Mouse (Mus musculus) olfactory bulb, adult 2 months (tissue): Measurements from ENCODE around the gene Gramd1a. TPM values are rescaled to one million over a fixed set of nuclear protein-coding genes. Genes with fewer than 3 reads are reported as not detected.

ENCODE experiments used
- H3K27ac ChIP-seq: fragments of 200-500 bp; 2 replicates; pipeline ENCODE4 v1.5.1; 2012; ENCODE audit warnings: low read depth, low read length; ENCODE audit not compliant: insufficient read depth
- H3K4me1 ChIP-seq: fragments of 200-500 bp; 2 replicates; pipeline ENCODE4 v1.6.1; 2012; ENCODE audit warnings: low read length; ENCODE audit not compliant: control insufficient read depth, insufficient read depth
- H3K4me3 ChIP-seq: fragments of 200-500 bp; 2 replicates; pipeline ENCODE4 v1.5.1; 2012; ENCODE audit warnings: mild to moderate bottlenecking, low read depth, low read length, moderate library complexity; ENCODE audit not compliant: insufficient read depth
- CTCF ChIP-seq: fragments of 200-500 bp; IDR thresholded peaks from 2 replicates; pipeline ENCODE4 v1.5.1; 2012; ENCODE audit warnings: low read depth, mild to moderate bottlenecking, low read length, moderate library complexity; ENCODE audit not compliant: insufficient read depth
- POLR2A ChIP-seq: fragments of 200-500 bp; IDR thresholded peaks from 2 replicates; pipeline ENCODE4 v1.6.1; 2012; ENCODE audit warnings: mild to moderate bottlenecking, low read depth, low read length, moderate library complexity; ENCODE audit not compliant: insufficient read depth
- WGBS: fragments of 180-500 bp; shearing (Covaris S2); methylation state at CpG from one replicate; pipeline ENCODE4 v1.1.7; 2018; 5-methylcytosine and 5-hydroxymethylcytosine counted together
- polyA plus RNA-seq: library from polyadenylated mRNA; stranded (reverse); fragments of >200 nt; gene quantifications from 2 replicates; pipeline ENCODE4 v1.2.4, GENCODE M21; 2012; ENCODE audit warnings: low replicate concordance; ENCODE audit not compliant: missing spikeins, insufficient read depth, insufficient read length

Gramd1a gene
- polyA plus RNA-seq, 1 experiment: not detected

DNA sequence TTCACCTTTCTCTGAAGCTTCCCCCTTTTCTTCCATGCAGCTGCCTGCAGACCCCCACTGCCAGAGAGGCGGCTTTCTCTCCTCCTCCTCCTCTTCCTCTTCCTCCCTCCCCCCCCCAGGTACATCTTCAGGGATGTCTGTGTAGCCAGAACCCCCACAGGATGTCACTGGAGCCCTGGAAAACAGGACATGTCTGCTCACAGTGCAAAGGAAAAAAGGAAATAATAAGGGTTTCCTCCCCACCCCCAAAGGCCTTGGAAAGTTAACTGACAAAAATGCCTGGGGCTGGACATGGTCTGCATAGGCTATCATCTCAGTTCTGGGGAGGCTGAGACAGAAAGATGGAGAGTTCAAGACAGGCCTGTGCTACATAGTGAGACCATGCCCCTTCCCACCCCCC, 74.6 kb downstream of the Gramd1a start:
- H3K27ac ChIP-seq: no peak overlapping the region
- WGBS: 83% methylated on average over 1 of the region's 1 CpGs
- TF ChIP-seq POLR2A (no peak), CTCF (no peak)
- no peak overlapping the region for H3K4me3 ChIP-seq
- H3K4me1 ChIP-seq: peaks cover 17% of the 10 kb centered on the region

DNA sequence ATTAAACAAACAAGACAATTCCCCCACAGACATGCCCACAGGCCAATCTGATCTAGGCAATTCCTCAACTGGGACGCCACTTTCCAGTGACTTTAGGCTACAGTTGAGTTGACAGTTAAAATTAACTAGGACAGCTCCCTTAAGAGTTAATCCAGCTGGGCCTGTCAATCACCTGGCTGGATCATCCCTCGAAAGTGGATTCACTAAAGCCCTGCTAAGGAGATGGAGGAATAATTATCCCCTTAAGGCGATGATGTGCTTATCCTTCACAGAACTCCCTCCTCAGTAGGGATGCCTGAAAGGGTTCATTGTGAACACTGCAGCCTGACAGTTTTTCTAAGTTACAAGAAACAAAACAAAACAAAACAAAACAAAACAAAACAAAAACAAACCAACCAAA, 75.1 kb downstream of the Gramd1a start:
- peaks cover 13% of the 10 kb centered on the region for H3K4me1 ChIP-seq
- TF ChIP-seq POLR2A: no peak
- TF ChIP-seq CTCF: no peak
- H3K4me3 ChIP-seq: no peak overlapping the region
- WGBS: 55% methylated on average over 3 of the region's 3 CpGs
- H3K27ac ChIP-seq: no peak overlapping the region

Other genes with a start within 250 kb of the Gramd1a start
- gene Mag, start 241.0 kb downstream of the Gramd1a start, polyA plus RNA-seq: not detected in 2 replicates
- gene Hamp2, start 231.2 kb downstream of the Gramd1a start, polyA plus RNA-seq: not detected in 2 replicates
- not detected in 2 replicates for gene Hamp, start 211.9 kb downstream of the Gramd1a start, polyA plus RNA-seq
- 282 TPM in 1 of 2 replicates, not detected in the other for gene Usf2, start 199.1 kb downstream of the Gramd1a start, polyA plus RNA-seq
- gene Lsr, start 182.4 kb downstream of the Gramd1a start, polyA plus RNA-seq: not detected in 2 replicates
- gene Fam187b, start 182.1 kb downstream of the Gramd1a start, polyA plus RNA-seq: not detected in 2 replicates
- gene Fxyd5, start 113.4 kb downstream of the Gramd1a start, polyA plus RNA-seq: not detected in 2 replicates
- not detected in 2 replicates for gene Fxyd7, start 104.4 kb downstream of the Gramd1a start, polyA plus RNA-seq
- not detected in 2 replicates for gene Fxyd1, start 98.7 kb downstream of the Gramd1a start, polyA plus RNA-seq
- not detected in 2 replicates for gene Lgi4, start 96.6 kb downstream of the Gramd1a start, polyA plus RNA-seq
- gene Fxyd3, start 79.2 kb downstream of the Gramd1a start, polyA plus RNA-seq: not detected in 2 replicates
- not detected in 2 replicates for gene Hpn, start 40.6 kb downstream of the Gramd1a start, polyA plus RNA-seq
- not detected in 2 replicates for gene Scn1b, start 28.9 kb downstream of the Gramd1a start, polyA plus RNA-seq
- gene Scgb2b2, start 134.6 kb upstream of the Gramd1a start, polyA plus RNA-seq: not detected in 2 replicates
- not detected in 2 replicates for gene Scgb1b2, start 135.9 kb upstream of the Gramd1a start, polyA plus RNA-seq
- gene Scgb2b3, start 206.2 kb upstream of the Gramd1a start, polyA plus RNA-seq: not detected in 2 replicates
- gene Scgb1b3, start 219.7 kb upstream of the Gramd1a start, polyA plus RNA-seq: not detected in 2 replicates